Mouse (Mus musculus) stomach, embryonic 16.5 days (tissue): ENCODE results near the gene Gm15446. TPM values are rescaled to one million over a fixed set of nuclear protein-coding genes. Genes with fewer than 3 reads are reported as not detected.
"Not testable (repeated sequence)": the region's sequence is repeated elsewhere in the genome, so short reads cannot be mapped to it uniquely, and the experiment has no call there.

ENCODE experiments used
- ATAC-seq: fragments of 200-750 bp; cut with Nextera tagmentation; 2 replicates; pipeline ENCODE4 v1.8.0; 2017; ENCODE audit warnings: moderate number of reproducible peaks, moderate TSS enrichment; ENCODE audit not compliant: insufficient read depth, low FRiP score
- H3K27ac ChIP-seq: fragments of 300-500 bp; sonication (generic); 2 replicates; pipeline ENCODE4 v1.5.1; 2014; ENCODE audit warnings: low read length
- H3K27me3 ChIP-seq: fragments of 300-500 bp; sonication (generic); 2 replicates; pipeline ENCODE4 v1.6.1; 2014; ENCODE audit warnings: low read length, control low read depth, mixed read lengths; ENCODE audit not compliant: control insufficient read depth, insufficient read depth
- H3K36me3 ChIP-seq: fragments of 300-500 bp; sonication (generic); 2 replicates; pipeline ENCODE4 v1.6.1; 2014; ENCODE audit warnings: low read length; ENCODE audit not compliant: control insufficient read depth, insufficient read depth
- H3K4me1 ChIP-seq: fragments of 300-500 bp; sonication (generic); 2 replicates; pipeline ENCODE4 v1.6.1; 2014; ENCODE audit warnings: low read length, control low read depth, mixed read lengths; ENCODE audit not compliant: control insufficient read depth, insufficient read depth
- H3K4me2 ChIP-seq: fragments of 300-500 bp; sonication (generic); 2 replicates; pipeline ENCODE4 v1.6.1; 2014; ENCODE audit warnings: low read depth, low read length, mixed read lengths
- H3K4me3 ChIP-seq: fragments of 300-500 bp; sonication (generic); replicated peaks from 2 replicates; pipeline ENCODE4 v1.5.1; 2014; ENCODE audit warnings: mild to moderate bottlenecking, low read length
- H3K9ac ChIP-seq: fragments of 300-500 bp; sonication (generic); 2 replicates; pipeline ENCODE4 v1.6.1; 2014; ENCODE audit warnings: low read length
- H3K9me3 ChIP-seq: fragments of 300-500 bp; sonication (generic); replicated peaks from 2 replicates; pipeline ENCODE4 v1.6.1; 2016; ENCODE audit warnings: low read length, control low read depth; ENCODE audit not compliant: control insufficient read depth
- WGBS: fragments of 180-500 bp; shearing (Covaris S2); extraction: QIAGEN DNeasy Blood & Tissue Kit; methylation state at CpG from one replicate; pipeline ENCODE4 v1.1.7; 2014; 5-methylcytosine and 5-hydroxymethylcytosine counted together
- polyA plus RNA-seq: library from polyadenylated mRNA; unstranded; fragments of >200 nt; fragmentation: Nextera tagmentation; extraction: Ambion mirVana; gene quantifications from 2 replicates; pipeline ENCODE4 v1.2.1, GENCODE M21; 2015

Gm15446 gene
- polyA plus RNA-seq: 0.46 and 0.75 TPM in 2 replicates

- Histone ChIP-seq H3K9ac (peak within 1 kb of the TSS; percentile 75), H3K27ac (0 out of 2 replicates have a peak within 1 kb of the TSS, but pooled peaks have one; percentile 27), H3K4me2 (peak within 1 kb of the TSS; percentile 55), H3K4me3 (peak within 1 kb of the TSS; percentile 59)
- not testable (repeated sequence) for H3K36me3 ChIP-seq, H3K9me3 ChIP-seq, H3K27me3 ChIP-seq, H3K4me1 ChIP-seq
- under 1% methylated on average over 22 of the region's 22 CpGs for WGBS
- peak; percentile 100 for ATAC-seq
Measured at GRCm38 (mm10) chr5:109923261-109924071, at the start of gene Gm15446. Gene Gm15446 (plus strand): TSS chr5:109923400.

- peak overlapping the region; percentile 59 for H3K4me3 ChIP-seq
- not testable (repeated sequence) for H3K27ac ChIP-seq, H3K27me3 ChIP-seq, H3K9me3 ChIP-seq, H3K36me3 ChIP-seq, ATAC-seq, H3K4me1 ChIP-seq
- peak overlapping the region; percentile 75 for H3K9ac ChIP-seq
- WGBS: 12% methylated on average over 2 of the region's 2 CpGs
- peak overlapping the region; percentile 55 for H3K4me2 ChIP-seq
Measured at GRCm38 (mm10) chr5:109924129-109924528, 929 bp downstream of the Gm15446 start.

- Histone ChIP-seq H3K4me3 (no peak overlapping the region), H3K27ac (no peak overlapping the region)
- ATAC-seq: no peak
Measured at GRCm38 (mm10) chr5:109924936-109925335, 1.7 kb downstream of the Gm15446 start.

GRCm38 (mm10) chr5:109950281-109950680, 27.1 kb downstream of the Gm15446 start:
- ATAC-seq: no peak
- H3K27me3 ChIP-seq: no peaks in the 10 kb centered on the region
- no peak overlapping the region for H3K27ac ChIP-seq
- H3K4me1 ChIP-seq: no peaks in the 10 kb centered on the region
- no CpG with 5 or more reads among the region's 1 CpGs for WGBS
- no peaks in the 10 kb centered on the region for H3K36me3 ChIP-seq
- H3K4me2 ChIP-seq: no peak overlapping the region
- H3K9ac ChIP-seq: no peak overlapping the region
- no peaks in the 10 kb centered on the region for H3K9me3 ChIP-seq
- no peak overlapping the region for H3K4me3 ChIP-seq

More at GRCm38 (mm10) chr5:109924936-109925335, 1.7 kb downstream of the Gm15446 start:
- H3K27me3 ChIP-seq: no peaks in the 10 kb centered on the region
- no peaks in the 10 kb centered on the region for H3K36me3 ChIP-seq
- no peak overlapping the region for H3K9ac ChIP-seq
- H3K9me3 ChIP-seq: no peaks in the 10 kb centered on the region
- H3K4me2 ChIP-seq: no peak overlapping the region
- no peaks in the 10 kb centered on the region for H3K4me1 ChIP-seq

GRCm38 (mm10) chr5:109980743-109981142, 57.5 kb downstream of the Gm15446 start:
- not testable (repeated sequence) for H3K4me3 ChIP-seq, H3K9me3 ChIP-seq, H3K36me3 ChIP-seq, H3K27me3 ChIP-seq, H3K4me2 ChIP-seq, H3K4me1 ChIP-seq, H3K27ac ChIP-seq, H3K9ac ChIP-seq, ATAC-seq
- no CpG with 5 or more reads among the region's 2 CpGs for WGBS

Other genes starting within 250 kb of the Gm15446 start
- gene 5430403G16Rik, start 232.4 kb upstream of the Gm15446 start, polyA plus RNA-seq: 2.3 and 2.9 TPM in 2 replicates
- gene 4930522L14Rik, start 171.5 kb upstream of the Gm15446 start, polyA plus RNA-seq: 12.5 and 12.7 TPM in 2 replicates
- gene Zfp932, start 73.1 kb downstream of the Gm15446 start, polyA plus RNA-seq: 21.4 and 21.9 TPM in 2 replicates
- gene Gm17655, start 149.1 kb downstream of the Gm15446 start, polyA plus RNA-seq: 2.8 and 5.3 TPM in 2 replicates
- 1.8 and 2.0 TPM in 2 replicates for gene Gm35315, start 171.0 kb downstream of the Gm15446 start, polyA plus RNA-seq
- gene Plcxd1, start 176.6 kb downstream of the Gm15446 start, polyA plus RNA-seq: 1.3 and 1.4 TPM in 2 replicates
- gene Gtpbp6, start 184.8 kb downstream of the Gm15446 start, polyA plus RNA-seq: 25.8 and 29.0 TPM in 2 replicates
- gene Zfp605, start 186.7 kb downstream of the Gm15446 start, polyA plus RNA-seq: 2.7 and 3.0 TPM in 2 replicates
- gene Chfr, start 212.4 kb downstream of the Gm15446 start, polyA plus RNA-seq: 39.4 and 39.7 TPM in 2 replicates